Mouse (Mus musculus) megakaryocyte, embryonic 14.5 days (primary cell): ENCODE data around the gene Gprc5c. TPM values are rescaled to one million over a fixed set of nuclear protein-coding genes. Genes with fewer than 3 reads are reported as not detected.
A peak's percentile ranks its signal among the peaks of the same experiment; 100 is the strongest.

Source experiments
- H3K27me3 ChIP-seq: replicated peaks from 2 replicates; pipeline ENCODE3; 2012; ENCODE audit warnings: inconsistent platforms
- H3K36me3 ChIP-seq: replicated peaks from 2 replicates; pipeline ENCODE3; 2012; ENCODE audit warnings: low read length, inconsistent platforms, mixed read lengths
- H3K4me1 ChIP-seq: 2 replicates; pipeline ENCODE4 v1.6.1; 2012; ENCODE audit warnings: inconsistent platforms
- H3K4me3 ChIP-seq: replicated peaks from 2 replicates; pipeline ENCODE3; 2012; ENCODE audit warnings: moderate library complexity, mild to moderate bottlenecking, inconsistent platforms
- H3K9me3 ChIP-seq: 2 replicates; pipeline ENCODE4 v1.6.1; 2012; ENCODE audit warnings: inconsistent platforms
- FLI1 ChIP-seq: IDR thresholded peaks from 2 replicates; pipeline ENCODE4 v1.6.1; 2012; ENCODE audit warnings: low read length, inconsistent platforms, mixed read lengths
- GATA1 ChIP-seq: IDR thresholded peaks from 3 replicates; pipeline ENCODE4 v1.6.1; 2012; ENCODE audit warnings: mixed read lengths, low read length, inconsistent platforms, borderline replicate concordance
- polyA plus RNA-seq: library from polyadenylated mRNA; stranded (reverse); fragments of >175 nt; gene quantifications from 2 replicates; pipeline ENCODE4 v1.2.3, GENCODE M21; 2012; ENCODE audit warnings: low replicate concordance; ENCODE audit not compliant: insufficient read depth

The Gprc5c gene
- 3.2 and 4.8 TPM in 2 replicates for polyA plus RNA-seq

DNA sequence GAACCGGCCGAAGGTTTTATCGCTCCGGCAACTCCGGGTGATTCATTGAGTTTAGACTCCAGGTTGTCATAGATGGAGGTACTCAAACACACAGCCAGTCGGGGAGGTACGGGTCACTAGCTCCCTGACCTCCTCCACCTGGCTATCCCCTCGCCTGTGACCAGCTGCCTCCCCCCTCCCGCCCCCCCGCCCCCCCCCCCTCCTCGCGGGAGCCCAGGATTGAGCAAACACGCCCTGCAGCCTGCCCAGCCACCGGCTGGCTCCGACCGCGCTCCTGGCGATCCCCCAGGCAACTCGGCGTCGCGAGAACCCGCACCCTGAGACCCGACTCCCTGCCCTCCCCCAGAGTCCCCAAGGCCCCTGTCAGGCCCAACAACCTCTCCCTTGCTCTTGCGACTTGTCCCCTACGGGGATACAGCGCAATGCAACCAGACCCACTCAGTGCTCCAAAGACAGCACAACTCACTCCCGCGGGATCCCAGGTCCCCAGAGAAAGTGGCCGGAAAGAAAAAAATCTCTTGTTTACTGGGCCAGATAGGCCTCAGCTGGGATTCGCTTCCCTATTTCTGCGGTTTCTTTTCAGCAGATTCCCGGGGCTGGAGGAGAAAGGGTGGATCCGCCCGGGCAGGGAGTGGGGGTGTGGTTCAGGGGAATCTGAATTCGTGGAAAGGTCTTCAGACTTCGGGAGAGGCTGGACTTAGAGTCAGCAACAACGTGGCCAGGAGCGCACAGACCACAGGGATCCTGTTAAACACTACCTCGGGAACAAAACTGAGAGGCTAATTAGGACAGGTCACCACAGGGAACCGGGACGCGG lies at the start of gene Gprc5c:
Gene Gprc5c, plus strand, starts transcription at position 701 of the 817 bp plus-strand sequence.
- TF ChIP-seq FLI1 = no peak
- TF ChIP-seq GATA1 = no peak
- peak within 1 kb of the TSS; percentile 96 for H3K4me3 ChIP-seq
- H3K9me3 ChIP-seq = no peaks in the 10 kb centered on the region
- peaks cover 3% of the 10 kb centered on the region for H3K36me3 ChIP-seq
- H3K4me1 ChIP-seq = peaks cover 79% of the 10 kb centered on the region
- H3K27me3 ChIP-seq = peaks cover 64% of the 10 kb centered on the region

DNA sequence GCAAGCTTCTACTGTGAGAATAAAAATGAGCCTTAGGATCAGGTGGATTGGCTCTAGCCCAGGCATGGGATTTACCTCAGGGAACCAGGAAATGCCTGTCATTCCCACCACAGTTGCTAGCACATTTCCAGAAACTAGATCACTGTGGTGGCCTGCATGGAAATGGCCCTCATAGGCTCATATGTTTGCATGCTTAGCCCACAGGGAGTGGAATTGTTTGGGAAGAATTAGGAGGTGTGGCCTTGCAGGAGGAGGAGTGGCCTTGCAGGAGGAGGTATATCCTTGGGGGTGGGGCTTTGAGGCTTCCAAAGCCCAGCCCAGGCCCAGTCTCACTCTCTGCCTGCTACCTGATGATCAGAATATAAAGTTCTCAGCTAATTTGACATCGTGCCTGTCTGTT lies 49.0 kb upstream of the Gprc5c start:
- peaks cover 18% of the 10 kb centered on the region for H3K9me3 ChIP-seq
- H3K36me3 ChIP-seq = no peaks in the 10 kb centered on the region
- H3K4me1 ChIP-seq = peaks cover 38% of the 10 kb centered on the region
- TF ChIP-seq FLI1 (no peak), GATA1 (no peak)
- peaks cover 70% of the 10 kb centered on the region for H3K27me3 ChIP-seq
- H3K4me3 ChIP-seq = no peak overlapping the region

DNA sequence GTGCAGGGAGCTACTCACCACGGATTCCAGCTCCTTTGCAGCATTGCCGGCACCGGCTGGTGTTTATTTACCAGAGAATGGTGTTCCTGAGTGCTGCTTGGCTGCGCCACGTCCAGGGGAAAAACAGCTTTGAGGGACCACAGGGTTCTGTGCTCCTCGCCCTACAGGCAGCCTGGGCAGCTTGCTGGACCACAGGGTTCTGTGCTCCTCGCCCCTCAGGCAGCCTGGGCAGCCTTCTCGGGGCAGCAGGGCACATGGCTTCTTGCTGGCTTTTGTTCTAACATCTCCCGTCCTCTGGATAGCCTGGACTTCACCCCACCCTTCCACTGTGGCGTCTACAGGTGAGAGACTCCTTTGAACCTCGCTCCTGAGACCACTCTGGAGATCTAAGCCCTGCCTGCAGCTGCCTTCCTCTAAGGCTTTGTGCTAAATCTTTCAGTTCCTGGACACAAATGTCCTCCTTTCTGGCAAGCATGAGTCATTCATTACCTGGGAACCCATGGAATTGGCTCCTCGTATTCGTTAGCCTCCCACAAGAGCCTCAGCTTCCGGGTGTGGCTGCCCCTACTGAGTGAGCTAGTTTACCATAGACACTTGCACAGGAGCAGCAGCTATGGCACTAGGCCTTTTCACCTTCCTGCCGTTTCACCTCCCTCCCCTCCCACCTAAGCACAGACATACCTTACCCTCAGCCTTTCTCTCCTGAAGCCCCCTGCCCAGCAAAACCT lies 48.2 kb upstream of the Gprc5c start:
- H3K27me3 ChIP-seq = peaks cover 65% of the 10 kb centered on the region
- H3K4me1 ChIP-seq = peaks cover 46% of the 10 kb centered on the region
- H3K4me3 ChIP-seq = no peak overlapping the region
- no peaks in the 10 kb centered on the region for H3K36me3 ChIP-seq
- TF ChIP-seq GATA1 (no peak), FLI1 (no peak)
- peaks cover 18% of the 10 kb centered on the region for H3K9me3 ChIP-seq

DNA sequence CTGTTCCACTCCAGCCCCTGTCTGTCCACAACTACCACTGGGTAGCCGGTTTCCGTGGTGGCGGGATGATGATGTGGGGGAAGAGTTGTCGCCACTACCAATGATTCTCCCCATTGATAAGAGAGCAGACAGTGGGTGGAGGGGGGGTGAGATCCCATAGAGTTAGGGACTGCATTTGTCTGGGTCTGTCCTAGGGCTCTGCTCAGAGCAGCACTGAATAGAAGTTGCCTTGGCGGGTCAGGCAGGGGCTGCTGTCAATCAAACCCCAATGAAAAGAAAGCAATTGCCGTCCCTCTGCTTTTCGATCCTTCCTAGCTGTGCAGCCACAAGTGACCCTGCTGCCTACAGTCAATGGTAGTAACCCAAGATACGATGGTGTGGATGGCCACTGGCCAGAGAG lies 47.0 kb upstream of the Gprc5c start:
- no peak for TF ChIP-seq FLI1
- TF ChIP-seq GATA1 = no peak
- Histone ChIP-seq H3K27me3 (peaks cover 54% of the 10 kb centered on the region), H3K4me1 (peaks cover 56% of the 10 kb centered on the region), H3K4me3 (no peak overlapping the region), H3K9me3 (peaks cover 18% of the 10 kb centered on the region), H3K36me3 (no peaks in the 10 kb centered on the region)

DNA sequence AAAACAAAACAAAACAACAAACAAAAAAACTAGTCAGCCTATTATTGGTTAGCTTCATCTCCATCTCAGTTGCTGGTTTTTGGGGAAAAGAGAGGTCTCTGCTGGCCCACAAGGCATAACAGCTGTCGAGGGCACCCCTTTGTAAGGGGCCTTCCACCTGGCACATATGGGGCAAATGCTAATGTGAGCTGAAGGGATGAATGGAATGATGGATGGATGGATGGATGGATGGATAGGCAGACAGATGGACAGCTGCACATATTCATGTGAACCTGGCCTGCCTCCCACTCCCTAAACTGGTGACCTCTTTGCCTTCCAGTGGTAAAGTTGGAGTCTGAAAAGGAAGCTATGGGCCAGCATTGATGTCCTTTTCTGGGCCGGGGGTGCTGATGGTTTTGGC lies 43.9 kb upstream of the Gprc5c start:
- H3K4me3 ChIP-seq = no peak overlapping the region
- no peaks in the 10 kb centered on the region for H3K36me3 ChIP-seq
- peaks cover 71% of the 10 kb centered on the region for H3K4me1 ChIP-seq
- peaks cover 38% of the 10 kb centered on the region for H3K27me3 ChIP-seq
- TF ChIP-seq GATA1 = no peak
- TF ChIP-seq FLI1 = no peak
- H3K9me3 ChIP-seq = peaks cover 12% of the 10 kb centered on the region

DNA sequence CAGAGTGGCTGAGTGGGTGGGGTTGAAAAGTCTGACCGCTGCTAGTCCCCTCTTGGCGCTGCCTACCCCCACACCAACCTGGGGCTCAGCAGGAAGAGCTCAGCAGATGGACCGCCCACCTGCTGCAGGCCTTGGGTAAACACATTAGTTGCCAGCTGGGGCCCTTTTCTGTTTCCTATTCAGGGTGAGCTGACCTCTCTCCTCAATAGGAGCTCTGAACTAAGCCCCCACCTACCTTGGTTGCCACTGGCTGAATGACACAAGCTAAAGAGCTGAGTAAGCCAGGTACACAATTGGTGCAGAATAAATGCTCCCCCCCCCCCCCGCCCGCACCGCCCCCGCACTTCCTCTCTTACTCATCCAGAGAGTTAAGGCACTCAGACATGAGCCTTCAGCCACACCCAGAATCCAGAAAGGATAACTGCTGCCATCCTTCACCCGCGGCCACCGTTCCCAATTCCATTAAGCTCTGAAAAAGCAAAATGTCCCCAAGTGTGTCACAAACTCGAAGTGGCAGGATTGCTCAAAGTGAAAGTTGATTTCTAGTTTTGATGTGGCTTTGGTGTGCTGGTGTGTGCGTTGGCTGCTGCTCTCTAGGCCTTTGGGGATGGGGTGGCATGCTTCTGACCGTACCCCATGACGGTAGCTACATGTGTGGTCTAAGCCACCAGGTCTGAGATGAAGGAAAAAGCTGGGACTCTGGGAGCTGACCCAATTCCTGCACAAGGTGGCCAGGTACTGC lies 43.1 kb upstream of the Gprc5c start:
- Histone ChIP-seq H3K9me3 (peaks cover 5% of the 10 kb centered on the region), H3K36me3 (no peaks in the 10 kb centered on the region), H3K4me1 (peaks cover 72% of the 10 kb centered on the region), H3K27me3 (peaks cover 32% of the 10 kb centered on the region), H3K4me3 (no peak overlapping the region)
- TF ChIP-seq GATA1 = no peak
- no peak for TF ChIP-seq FLI1

DNA sequence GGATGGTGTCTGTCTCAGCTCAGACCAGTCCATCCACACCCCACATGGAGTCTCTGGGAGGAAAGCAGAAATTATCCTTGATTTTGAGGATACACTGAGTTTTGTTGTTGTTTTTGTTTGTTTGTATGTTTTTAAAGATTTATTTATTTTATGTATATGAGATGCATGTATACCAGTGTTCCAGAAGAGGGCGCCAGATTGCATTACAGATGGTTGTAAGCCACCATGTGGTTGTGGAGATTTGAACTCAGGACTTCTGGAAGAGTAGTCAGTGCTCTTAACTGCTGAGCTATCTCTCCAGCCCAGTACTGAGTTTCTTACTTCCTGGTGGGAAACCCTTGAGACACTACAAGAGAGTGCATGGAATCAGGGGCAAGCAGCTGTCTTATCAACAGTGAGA lies 41.6 kb upstream of the Gprc5c start:
- peaks cover 19% of the 10 kb centered on the region for H3K27me3 ChIP-seq
- no peaks in the 10 kb centered on the region for H3K36me3 ChIP-seq
- peaks cover 64% of the 10 kb centered on the region for H3K4me1 ChIP-seq
- H3K9me3 ChIP-seq = peaks cover 5% of the 10 kb centered on the region
- TF ChIP-seq FLI1 = no peak
- no peak for TF ChIP-seq GATA1
- H3K4me3 ChIP-seq = no peak overlapping the region

DNA sequence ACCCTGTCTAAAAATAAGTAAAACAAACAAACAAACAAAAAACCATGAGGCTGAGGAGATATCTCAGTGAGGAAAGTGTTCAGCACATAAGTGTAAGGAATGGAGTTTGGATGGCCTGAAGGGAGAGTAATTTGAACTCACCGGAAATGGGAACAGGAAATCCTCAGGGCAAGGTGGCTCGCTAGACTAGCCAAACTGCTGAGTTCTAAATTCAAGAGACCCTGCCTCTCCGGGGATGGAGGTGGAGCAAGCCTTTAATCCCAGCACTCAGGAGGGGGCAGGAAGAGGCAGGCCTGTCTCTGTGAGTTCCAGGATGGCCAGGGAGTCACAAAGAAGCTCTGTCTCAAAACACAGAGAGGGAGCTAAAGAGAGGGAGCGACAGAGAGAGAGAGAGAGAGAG lies 40.6 kb upstream of the Gprc5c start:
- no peaks in the 10 kb centered on the region for H3K36me3 ChIP-seq
- H3K27me3 ChIP-seq = peaks cover 19% of the 10 kb centered on the region
- TF ChIP-seq GATA1 = no peak
- TF ChIP-seq FLI1 = no peak
- H3K4me1 ChIP-seq = peaks cover 73% of the 10 kb centered on the region
- peaks cover 5% of the 10 kb centered on the region for H3K9me3 ChIP-seq
- no peak overlapping the region for H3K4me3 ChIP-seq

DNA sequence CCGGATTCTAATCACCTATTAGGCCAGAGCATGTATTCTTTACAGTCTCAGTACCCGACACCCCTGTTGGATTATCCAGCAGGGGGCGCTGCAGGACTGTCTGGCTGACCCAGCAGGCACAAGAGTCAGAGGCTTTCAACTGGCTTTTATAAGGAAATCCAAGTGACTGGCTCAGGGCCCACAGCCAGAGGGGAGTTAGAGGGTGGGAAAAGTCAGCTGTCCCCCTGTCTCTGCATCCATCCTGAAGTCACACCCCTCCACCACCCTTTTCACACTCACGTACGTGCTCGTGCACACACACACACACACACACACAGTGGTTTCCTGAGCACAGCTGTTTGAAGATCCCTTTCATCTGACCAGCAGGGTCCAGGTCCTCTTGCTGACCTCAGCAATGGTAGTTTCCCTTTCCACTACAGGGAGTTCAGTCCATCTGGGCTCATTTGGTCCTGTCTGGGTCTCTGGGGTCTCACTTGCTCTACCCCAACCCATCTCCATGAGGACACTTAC lies 38.2 kb upstream of the Gprc5c start:
- Histone ChIP-seq H3K4me1 (peaks cover 74% of the 10 kb centered on the region), H3K9me3 (no peaks in the 10 kb centered on the region), H3K36me3 (no peaks in the 10 kb centered on the region), H3K27me3 (peaks cover 14% of the 10 kb centered on the region), H3K4me3 (peak overlapping the region; percentile 72)
- TF ChIP-seq FLI1 (no peak), GATA1 (no peak)
